Mouse (Mus musculus): ENCODE results near the gene Abhd17c.
A peak's percentile ranks its signal among the peaks of the same experiment; 100 is the strongest.

The Abhd17c gene

GRCm38 (mm10) chr7:84117543-84118122 is 34.1 kb downstream of the Abhd17c start:
- peak in 1 of 2 experiments; percentile 13 for DNase-seq

- DNase-seq: no peak
Observed at GRCm38 (mm10) chr7:84116621-84117542, 34.8 kb downstream of the Abhd17c start.

- no peak for DNase-seq
Observed at GRCm38 (mm10) chr7:84115385-84115784, 36.3 kb downstream of the Abhd17c start.

GRCm38 (mm10) chr7:84114775-84115174 is 36.9 kb downstream of the Abhd17c start:
- no peak for DNase-seq

- DNase-seq: no peak
Observed at GRCm38 (mm10) chr7:84113035-84113390, 38.7 kb downstream of the Abhd17c start.

GRCm38 (mm10) chr7:84112351-84113034 is 39.2 kb downstream of the Abhd17c start:
- no peak for DNase-seq

- no peak for DNase-seq
Observed at GRCm38 (mm10) chr7:84111716-84112350, 39.9 kb downstream of the Abhd17c start.

GRCm38 (mm10) chr7:84106942-84107341 is 44.8 kb downstream of the Abhd17c start:
- no peak for DNase-seq

- DNase-seq: no peak
Observed at GRCm38 (mm10) chr7:84102589-84102988, 49.1 kb downstream of the Abhd17c start.

GRCm38 (mm10) chr7:84100672-84101071 is 51.0 kb downstream of the Abhd17c start:
- DNase-seq: no peak

- no peak for DNase-seq
Observed at GRCm38 (mm10) chr7:84098098-84098497, 53.6 kb downstream of the Abhd17c start.

- DNase-seq: peak; percentile 55 to 69
Observed at GRCm38 (mm10) chr7:84096501-84096900, 55.2 kb downstream of the Abhd17c start.

- no peak for DNase-seq
Observed at GRCm38 (mm10) chr7:84090793-84091192, 60.9 kb downstream of the Abhd17c start.

GRCm38 (mm10) chr7:84089777-84090176 is 61.9 kb downstream of the Abhd17c start:
- DNase-seq: no peak

- DNase-seq: peak; percentile 68 to 72
Observed at GRCm38 (mm10) chr7:84088971-84089370, 62.7 kb downstream of the Abhd17c start.

- DNase-seq: no peak
Observed at GRCm38 (mm10) chr7:84088191-84088590, 63.5 kb downstream of the Abhd17c start.

- DNase-seq: peak; percentile 92 to 94
Observed at GRCm38 (mm10) chr7:84086039-84086829, 65.5 kb downstream of the Abhd17c start, which contains the start of gene Cemip. Cemip (minus strand) TSS chr7:84086502.

- DNase-seq: peak; percentile 68 to 75
Observed at GRCm38 (mm10) chr7:84085049-84085945, 66.4 kb downstream of the Abhd17c start.

GRCm38 (mm10) chr7:84077257-84078013 is 74.3 kb downstream of the Abhd17c start:
- no peak for DNase-seq

GRCm38 (mm10) chr7:84074266-84074665 is 77.4 kb downstream of the Abhd17c start:
- DNase-seq: no peak

Data from cerebellum, adult 18-20 months (tissue).